Mouse (Mus musculus) E14TG2a.4 (cell line): ENCODE results near the gene Nrbp1.

ENCODE experiments used
- CTCF ChIP-seq: conservative IDR thresholded peaks from 2 replicates; pipeline ENCODE4 v1.5.1; 2014; ENCODE audit warnings: low read length
- NANOG ChIP-seq: IDR thresholded peaks from 2 replicates; pipeline ENCODE4 v1.6.1; 2014; ENCODE audit warnings: borderline replicate concordance, low read length, mixed read lengths
- POU5F1 ChIP-seq: IDR thresholded peaks from 2 replicates; pipeline ENCODE4 v1.6.1; 2014; ENCODE audit warnings: low read length, borderline replicate concordance

DNA sequence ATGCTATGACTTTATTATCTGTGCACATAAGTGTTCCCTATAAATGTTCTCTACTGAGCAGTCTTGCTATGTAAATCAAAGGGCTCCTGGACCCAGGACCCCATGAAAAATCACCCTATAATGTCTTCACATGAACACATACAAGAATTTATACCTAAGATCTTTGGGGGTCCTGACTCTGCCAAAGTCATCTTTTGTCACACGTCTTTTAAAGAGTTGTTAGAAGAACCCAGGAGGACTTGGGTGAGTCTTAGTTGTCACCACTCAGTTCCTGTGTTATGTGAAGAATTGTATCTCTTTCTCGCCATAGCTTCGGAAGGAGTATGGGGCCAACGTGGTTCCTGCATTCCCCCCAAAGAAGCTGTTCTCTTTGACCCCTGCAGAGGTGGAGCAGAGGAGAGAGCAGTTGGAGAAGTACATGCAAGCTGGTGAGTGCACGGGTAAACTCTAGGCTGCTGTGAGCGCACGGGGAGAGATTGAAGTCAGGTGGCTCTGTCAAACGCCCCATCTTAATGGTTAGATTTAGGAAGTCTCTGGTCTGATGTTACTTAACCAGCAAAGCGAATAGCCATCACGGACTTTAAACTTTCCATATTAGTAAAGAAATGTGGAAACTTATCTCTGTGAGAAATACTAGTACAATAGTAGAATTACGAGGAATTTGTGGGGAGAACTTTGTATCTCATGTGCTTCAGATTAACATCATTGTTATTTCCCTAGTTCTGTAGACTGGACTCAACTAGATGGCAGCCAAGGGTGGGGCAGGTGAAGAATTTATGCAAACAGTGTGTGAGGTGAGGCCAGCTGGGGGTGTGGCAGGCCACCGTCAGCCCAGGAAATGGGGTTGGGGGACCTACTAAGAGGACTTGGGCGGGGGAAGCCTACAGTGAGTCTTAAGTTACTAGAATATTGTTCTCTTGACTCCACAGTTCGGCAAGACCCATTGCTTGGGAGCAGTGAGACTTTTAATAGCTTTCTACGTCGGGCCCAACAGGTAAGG, 45.9 kb upstream of the Nrbp1 start:
- TF ChIP-seq CTCF (no peak), POU5F1 (no peak), NANOG (no peak)
